Mouse (Mus musculus) heart, postnatal 0 days (tissue): ENCODE measurements around the gene Ltbp1. TPM values are rescaled to one million over a fixed set of nuclear protein-coding genes. Genes with fewer than 3 reads are reported as not detected.

ENCODE experiments used
- ATAC-seq: fragments of 200-750 bp; cut with Nextera tagmentation; 2 replicates; pipeline ENCODE4 v1.8.0; 2017; ENCODE audit warnings: low read depth, moderate number of reproducible peaks, moderate library complexity; ENCODE audit not compliant: insufficient read depth
- DNase-seq: peaks from one replicate; pipeline ENCODE4 v3.0.0-alpha.2; 2016; ENCODE audit warnings: low spot score
- H3K27ac ChIP-seq: fragments of 300-500 bp; sonication (generic); 2 replicates; pipeline ENCODE4 v1.5.1; 2014; ENCODE audit warnings: low read depth, mild to moderate bottlenecking
- H3K27me3 ChIP-seq: fragments of 300-500 bp; sonication (generic); 2 replicates; pipeline ENCODE4 v1.6.1; 2014; ENCODE audit warnings: low read length, mixed read lengths; ENCODE audit not compliant: control insufficient read depth, insufficient read depth
- H3K36me3 ChIP-seq: fragments of 300-500 bp; sonication (generic); replicated peaks from 2 replicates; pipeline ENCODE4 v1.6.1; 2014; ENCODE audit warnings: low read length, mixed read lengths; ENCODE audit not compliant: control insufficient read depth, insufficient read depth
- H3K4me1 ChIP-seq: fragments of 300-500 bp; sonication (generic); 2 replicates; pipeline ENCODE4 v1.6.1; 2014; ENCODE audit warnings: antibody characterized with exemption; ENCODE audit not compliant: control insufficient read depth, insufficient read depth
- H3K4me2 ChIP-seq: fragments of 300-500 bp; sonication (generic); 2 replicates; pipeline ENCODE4 v1.6.1; 2014; ENCODE audit warnings: low read depth, mild to moderate bottlenecking, low read length, moderate library complexity
- H3K4me3 ChIP-seq: fragments of 300-500 bp; sonication (generic); 2 replicates; pipeline ENCODE4 v1.5.1; 2014; ENCODE audit warnings: low read depth, low read length
- H3K9ac ChIP-seq: fragments of 300-500 bp; sonication (generic); replicated peaks from 2 replicates; pipeline ENCODE4 v1.6.1; 2014; ENCODE audit warnings: low read depth, low read length, mixed read lengths
- H3K9me3 ChIP-seq: fragments of 300-500 bp; sonication (generic); replicated peaks from 2 replicates; pipeline ENCODE4 v1.6.1; 2016; ENCODE audit warnings: low read length; ENCODE audit not compliant: control insufficient read depth
- CTCF ChIP-seq: IDR thresholded peaks from 2 replicates; pipeline ENCODE4 v1.5.1; 2016; ENCODE audit warnings: antibody characterized with exemption, control low read depth, low read depth
- EP300 ChIP-seq: IDR thresholded peaks from 2 replicates; pipeline ENCODE4 v1.6.1; 2016; ENCODE audit warnings: antibody characterized with exemption, low read depth
- WGBS: fragments of 180-500 bp; shearing (Covaris S2); extraction: QIAGEN DNeasy Blood & Tissue Kit; methylation state at CpG from one replicate; pipeline ENCODE4 v1.1.7; 2014; 5-methylcytosine and 5-hydroxymethylcytosine counted together
- polyA plus RNA-seq: library from polyadenylated mRNA; unstranded; fragments of >200 nt; fragmentation: Nextera tagmentation; extraction: Ambion mirVana; gene quantifications from 2 replicates; pipeline ENCODE4 v1.2.1, GENCODE M21; 2015
- total RNA-seq: library from RNA; depleted of rRNA; stranded (reverse); fragments of >200 nt; gene quantifications from 2 replicates; pipeline ENCODE4 v1.2.3, GENCODE M21; 2014; ENCODE audit warnings: low replicate concordance

Ltbp1 gene
- total and polyA plus RNA-seq, 2 experiments from 2014 or later: 11.8 to 43.0 TPM

GRCm38 (mm10) chr17:75147218-75147617 is 141.8 kb downstream of the Ltbp1 start:
- WGBS: 77% methylated on average over 4 of the region's 4 CpGs
- DNase-seq (no peak), ATAC-seq (no peak)
- H3K36me3 ChIP-seq: no peaks in the 10 kb centered on the region
- H3K4me2 ChIP-seq: no peak overlapping the region
- no peak overlapping the region for H3K9ac ChIP-seq
- no peaks in the 10 kb centered on the region for H3K27me3 ChIP-seq
- peaks cover 6% of the 10 kb centered on the region; the same call in 1 of the 2 replicates for H3K4me1 ChIP-seq
- H3K4me3 ChIP-seq: no peak overlapping the region
- H3K27ac ChIP-seq: no peak overlapping the region
- TF ChIP-seq CTCF (no peak), EP300 (no peak)
- no peaks in the 10 kb centered on the region for H3K9me3 ChIP-seq

GRCm38 (mm10) chr17:75151800-75152199 is 146.4 kb downstream of the Ltbp1 start:
- TF ChIP-seq EP300: no peak
- TF ChIP-seq CTCF: no peak
- no peak overlapping the region for H3K9ac ChIP-seq
- ATAC-seq: peak; percentile 63

GRCm38 (mm10) chr17:75153088-75153487 is 147.7 kb downstream of the Ltbp1 start:
- no peak overlapping the region for H3K9ac ChIP-seq
- ATAC-seq (no peak), DNase-seq (no peak)
- H3K9me3 ChIP-seq: no peaks in the 10 kb centered on the region
- H3K27me3 ChIP-seq: no peaks in the 10 kb centered on the region
- no peak overlapping the region for H3K4me3 ChIP-seq
- H3K36me3 ChIP-seq: no peaks in the 10 kb centered on the region
- TF ChIP-seq EP300 (no peak), CTCF (no peak)
- H3K4me1 ChIP-seq: peaks cover 9% of the 10 kb centered on the region; the same call in 1 of the 2 replicates
- H3K27ac ChIP-seq: no peak overlapping the region
- WGBS: 47% methylated on average over 6 of the region's 6 CpGs
- no peak overlapping the region for H3K4me2 ChIP-seq

More at GRCm38 (mm10) chr17:75151800-75152199, 146.4 kb downstream of the Ltbp1 start:
- Histone ChIP-seq H3K36me3 (no peaks in the 10 kb centered on the region), H3K4me2 (peak overlapping the region; percentile 21; the same call in 1 of the 2 replicates), H3K27me3 (no peaks in the 10 kb centered on the region), H3K4me3 (no peak overlapping the region), H3K4me1 (peaks cover 9% of the 10 kb centered on the region; the same call in 1 of the 2 replicates), H3K27ac (peak overlapping the region; percentile 40), H3K9me3 (no peaks in the 10 kb centered on the region)
- DNase-seq: peak; percentile 36
- WGBS: 35% methylated on average over 9 of the region's 9 CpGs

- H3K9me3 ChIP-seq: no peaks in the 10 kb centered on the region
- no peak for TF ChIP-seq CTCF
- no peak for TF ChIP-seq EP300
- H3K36me3 ChIP-seq: no peaks in the 10 kb centered on the region
- 0 out of 2 replicates have a peak, but pooled peaks cover 3% of the 10 kb centered on the region for H3K4me1 ChIP-seq
- H3K4me2 ChIP-seq: no peak overlapping the region
- H3K27me3 ChIP-seq: no peaks in the 10 kb centered on the region
- ATAC-seq (no peak), DNase-seq (no peak)
- H3K27ac ChIP-seq: no peak overlapping the region
- no peak overlapping the region for H3K9ac ChIP-seq
- no peak overlapping the region for H3K4me3 ChIP-seq
- WGBS: 62% methylated on average over 6 of the region's 6 CpGs
These were observed 153.0 kb downstream of the Ltbp1 start for GRCm38 (mm10) chr17:75158385-75158784.

- H3K4me2 ChIP-seq: no peak overlapping the region
- no peaks in the 10 kb centered on the region for H3K36me3 ChIP-seq
- no peak overlapping the region for H3K4me3 ChIP-seq
- 0 out of 2 replicates have a peak, but pooled peaks cover 3% of the 10 kb centered on the region for H3K4me1 ChIP-seq
- H3K9me3 ChIP-seq: no peaks in the 10 kb centered on the region
- no peak for DNase-seq
- H3K27ac ChIP-seq: no peak overlapping the region
- no peak overlapping the region for H3K9ac ChIP-seq
- H3K27me3 ChIP-seq: no peaks in the 10 kb centered on the region
- TF ChIP-seq CTCF (no peak), EP300 (no peak)
- WGBS: 56% methylated on average over 8 of the region's 8 CpGs
- no peak for ATAC-seq
These were observed 153.9 kb downstream of the Ltbp1 start for GRCm38 (mm10) chr17:75159066-75159787.

- ATAC-seq (no peak), DNase-seq (no peak)
- H3K4me2 ChIP-seq: no peak overlapping the region
- H3K36me3 ChIP-seq: no peaks in the 10 kb centered on the region
- peaks cover 10% of the 10 kb centered on the region; the same call in 1 of the 2 replicates for H3K4me1 ChIP-seq
- no peaks in the 10 kb centered on the region for H3K27me3 ChIP-seq
- H3K9ac ChIP-seq: no peak overlapping the region
- H3K9me3 ChIP-seq: no peaks in the 10 kb centered on the region
- H3K27ac ChIP-seq: no peak overlapping the region
- TF ChIP-seq EP300 (no peak), CTCF (no peak)
- no peak overlapping the region for H3K4me3 ChIP-seq
- WGBS: 92% methylated on average over 10 of the region's 10 CpGs
These were observed 155.7 kb downstream of the Ltbp1 start for GRCm38 (mm10) chr17:75161062-75161461.
